Mouse (Mus musculus): ENCODE data around the gene Elf1. TPM values are rescaled to one million over a fixed set of nuclear protein-coding genes. Genes with fewer than 3 reads are reported as not detected.

Gene Elf1
- polyA plus RNA-seq, 1 experiment from 2014 or later = 8.3 TPM

GRCm38 (mm10) chr14:79536011-79536410, 55.0 kb downstream of the Elf1 start:
- no peak overlapping the region for H3K27ac ChIP-seq (ENCODE audit: low read depth, low read length)
- H3K4me3 ChIP-seq (ENCODE audit: low read depth, low read length) = no peak overlapping the region
- WGBS = 75% methylated on average over 5 of the region's 5 CpGs
- no peak overlapping the region for H3K9ac ChIP-seq (ENCODE audit: low read length)
- H3K36me3 ChIP-seq (ENCODE audit: control insufficient read depth, insufficient read depth, low read length) = no peaks in the 10 kb centered on the region
- H3K4me1 ChIP-seq (ENCODE audit: control insufficient read depth, insufficient read depth, low read length) = no peaks in the 10 kb centered on the region
- no peaks in the 10 kb centered on the region for H3K27me3 ChIP-seq (ENCODE audit: control insufficient read depth, insufficient read depth, low read length)
- DNase-seq (ENCODE audit: low spot score, missing footprints) (no peak), ATAC-seq (ENCODE audit: low FRiP score) (no peak)
- H3K4me2 ChIP-seq = no peak overlapping the region
- H3K9me3 ChIP-seq (ENCODE audit: control insufficient read depth, low read length) = no peaks in the 10 kb centered on the region

DNA sequence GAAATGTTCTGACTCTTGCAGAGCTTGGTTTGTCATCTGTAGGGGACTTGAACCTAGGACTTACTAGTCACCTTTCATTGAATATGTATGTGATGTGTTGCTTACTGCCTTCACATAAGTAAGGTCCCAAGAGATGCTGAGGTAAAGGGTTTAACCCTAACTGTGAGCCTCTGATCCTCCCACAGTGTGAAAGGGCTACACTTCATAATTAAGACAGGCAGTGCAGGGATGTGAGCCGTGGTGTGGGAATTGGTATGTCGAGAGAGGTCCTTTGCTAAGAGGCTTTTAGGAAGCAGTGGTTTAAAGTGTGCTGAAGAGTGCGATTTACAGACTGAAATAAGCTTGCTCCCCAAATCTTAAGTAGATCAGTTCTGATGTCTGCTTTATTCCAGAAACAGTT, 55.8 kb downstream of the Elf1 start:
- Histone ChIP-seq H3K27ac (ENCODE audit: low read depth, low read length) (no peak overlapping the region), H3K27me3 (ENCODE audit: control insufficient read depth, insufficient read depth, low read length) (no peaks in the 10 kb centered on the region), H3K4me2 (no peak overlapping the region), H3K4me1 (ENCODE audit: control insufficient read depth, insufficient read depth, low read length) (no peaks in the 10 kb centered on the region), H3K9me3 (ENCODE audit: control insufficient read depth, low read length) (no peaks in the 10 kb centered on the region), H3K9ac (ENCODE audit: low read length) (no peak overlapping the region), H3K36me3 (ENCODE audit: control insufficient read depth, insufficient read depth, low read length) (no peaks in the 10 kb centered on the region), H3K4me3 (ENCODE audit: low read depth, low read length) (no peak overlapping the region)
- DNase-seq (ENCODE audit: low spot score, missing footprints) = no peak
- ATAC-seq (ENCODE audit: low FRiP score) = no peak
- 80% methylated on average over 3 of the region's 3 CpGs for WGBS

DNA sequence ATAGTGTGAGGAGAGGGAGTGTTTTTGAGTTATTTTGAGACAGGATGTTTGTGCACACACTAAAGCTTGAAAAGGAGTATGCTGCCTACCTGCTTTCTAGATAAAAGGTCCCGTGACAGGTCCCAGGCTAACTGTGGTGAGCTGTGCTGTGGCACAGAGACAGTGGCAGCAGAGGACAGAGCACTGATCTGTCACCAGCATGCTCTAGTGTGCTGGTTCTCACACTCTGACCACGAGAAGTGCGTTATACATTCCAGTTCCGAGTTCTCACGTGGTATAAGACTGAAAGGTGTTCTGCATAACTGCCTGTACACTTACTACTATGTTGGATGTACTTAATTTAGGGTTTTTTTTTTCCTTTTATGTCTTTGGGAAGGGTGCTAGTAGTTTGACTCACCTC, 56.5 kb downstream of the Elf1 start:
- Histone ChIP-seq H3K27ac (ENCODE audit: low read depth, low read length) (no peak overlapping the region), H3K4me2 (no peak overlapping the region), H3K27me3 (ENCODE audit: control insufficient read depth, insufficient read depth, low read length) (no peaks in the 10 kb centered on the region), H3K9me3 (ENCODE audit: control insufficient read depth, low read length) (no peaks in the 10 kb centered on the region), H3K4me3 (ENCODE audit: low read depth, low read length) (no peak overlapping the region), H3K4me1 (ENCODE audit: control insufficient read depth, insufficient read depth, low read length) (no peaks in the 10 kb centered on the region), H3K36me3 (ENCODE audit: control insufficient read depth, insufficient read depth, low read length) (no peaks in the 10 kb centered on the region), H3K9ac (ENCODE audit: low read length) (no peak overlapping the region)
- DNase-seq (ENCODE audit: low spot score, missing footprints) (no peak), ATAC-seq (ENCODE audit: low FRiP score) (no peak)
- 87% methylated on average over 5 of the region's 5 CpGs for WGBS

DNA sequence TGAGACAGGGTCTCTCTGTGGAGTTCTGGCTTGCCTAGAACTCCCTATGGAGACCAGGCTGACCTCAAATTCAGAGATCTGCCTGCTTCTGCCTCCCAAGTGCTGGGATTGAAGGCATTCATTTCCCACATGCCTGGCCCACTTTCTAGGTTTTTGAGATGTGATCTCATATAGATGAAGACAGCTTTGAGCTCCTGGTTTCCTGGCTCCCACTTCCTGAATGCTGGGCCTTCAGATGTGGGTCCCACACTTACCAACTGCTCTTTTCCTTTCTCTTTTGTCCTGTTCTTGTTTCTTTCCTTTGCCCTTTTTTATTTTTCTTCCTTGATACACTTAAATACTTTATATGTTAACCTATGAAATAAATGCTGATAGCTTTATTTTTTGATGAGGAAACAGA, 56.9 kb downstream of the Elf1 start:
- ATAC-seq (ENCODE audit: low FRiP score) (no peak), DNase-seq (ENCODE audit: low spot score, missing footprints) (no peak)
- Histone ChIP-seq H3K9me3 (ENCODE audit: control insufficient read depth, low read length) (no peaks in the 10 kb centered on the region), H3K4me2 (no peak overlapping the region), H3K27me3 (ENCODE audit: control insufficient read depth, insufficient read depth, low read length) (no peaks in the 10 kb centered on the region), H3K4me1 (ENCODE audit: control insufficient read depth, insufficient read depth, low read length) (no peaks in the 10 kb centered on the region), H3K9ac (ENCODE audit: low read length) (no peak overlapping the region), H3K27ac (ENCODE audit: low read depth, low read length) (no peak overlapping the region), H3K4me3 (ENCODE audit: low read depth, low read length) (no peak overlapping the region), H3K36me3 (ENCODE audit: control insufficient read depth, insufficient read depth, low read length) (no peaks in the 10 kb centered on the region)

DNA sequence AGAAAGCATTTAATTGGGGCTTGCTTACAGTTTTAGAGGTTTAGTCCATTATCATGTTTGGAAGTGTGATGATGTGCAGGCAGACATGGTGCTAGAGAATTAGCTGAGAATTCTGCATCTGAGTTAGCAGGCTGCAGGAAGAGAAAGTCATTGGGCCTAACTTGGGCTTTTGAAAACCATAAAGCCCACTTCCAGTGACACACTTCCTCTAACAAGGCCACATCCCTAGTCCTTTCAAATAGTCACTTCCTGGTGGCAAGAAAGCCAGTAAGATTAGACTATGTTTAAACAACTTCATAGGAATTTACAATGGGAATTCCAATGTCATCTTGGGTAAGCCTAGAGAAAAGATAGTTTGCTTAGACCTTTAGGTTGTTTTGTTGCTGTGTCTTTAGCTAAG, 60.6 kb downstream of the Elf1 start:
- no peak overlapping the region for H3K4me2 ChIP-seq
- no peak overlapping the region for H3K9ac ChIP-seq (ENCODE audit: low read length)
- H3K9me3 ChIP-seq (ENCODE audit: control insufficient read depth, low read length) = no peaks in the 10 kb centered on the region
- DNase-seq (ENCODE audit: low spot score, missing footprints) (no peak), ATAC-seq (ENCODE audit: low FRiP score) (no peak)
- H3K4me1 ChIP-seq (ENCODE audit: control insufficient read depth, insufficient read depth, low read length) = no peaks in the 10 kb centered on the region
- no peaks in the 10 kb centered on the region for H3K27me3 ChIP-seq (ENCODE audit: control insufficient read depth, insufficient read depth, low read length)
- H3K27ac ChIP-seq (ENCODE audit: low read depth, low read length) = no peak overlapping the region
- no peak overlapping the region for H3K4me3 ChIP-seq (ENCODE audit: low read depth, low read length)
- H3K36me3 ChIP-seq (ENCODE audit: control insufficient read depth, insufficient read depth, low read length) = no peaks in the 10 kb centered on the region

DNA sequence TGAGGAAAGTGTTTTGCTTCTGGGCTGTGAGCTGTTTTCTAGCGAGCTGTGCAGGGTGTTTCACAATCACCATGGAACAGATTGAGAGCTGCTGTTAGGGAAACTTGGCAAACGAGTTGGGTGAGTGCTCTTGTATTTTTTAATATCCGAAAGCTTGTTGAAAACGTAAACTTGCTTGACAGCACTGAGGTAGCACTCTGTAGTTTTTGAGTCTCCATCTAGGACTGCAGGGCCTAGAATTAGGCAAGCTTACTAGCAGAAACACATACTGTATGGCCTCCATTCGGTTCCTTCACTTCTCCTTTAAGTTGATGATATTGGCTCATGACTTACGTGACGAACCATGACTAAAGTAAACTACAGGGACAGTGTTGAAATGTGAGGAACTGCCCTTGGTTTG, 68.3 kb downstream of the Elf1 start:
- H3K27me3 ChIP-seq (ENCODE audit: control insufficient read depth, insufficient read depth, low read length) = no peaks in the 10 kb centered on the region
- H3K4me2 ChIP-seq = no peak overlapping the region
- 86% methylated on average over 7 of the region's 7 CpGs for WGBS
- no peak overlapping the region for H3K27ac ChIP-seq (ENCODE audit: low read depth, low read length)
- no peak for DNase-seq (ENCODE audit: low spot score, missing footprints)
- no peak for ATAC-seq (ENCODE audit: low FRiP score)
- no peaks in the 10 kb centered on the region for H3K36me3 ChIP-seq (ENCODE audit: control insufficient read depth, insufficient read depth, low read length)
- no peaks in the 10 kb centered on the region for H3K9me3 ChIP-seq (ENCODE audit: control insufficient read depth, low read length)
- no peaks in the 10 kb centered on the region for H3K4me1 ChIP-seq (ENCODE audit: control insufficient read depth, insufficient read depth, low read length)
- no peak overlapping the region for H3K4me3 ChIP-seq (ENCODE audit: low read depth, low read length)
- no peak overlapping the region for H3K9ac ChIP-seq (ENCODE audit: low read length)

- H3K4me2 ChIP-seq = no peak overlapping the region
- H3K9ac ChIP-seq (ENCODE audit: low read length) = no peak overlapping the region
- ATAC-seq (ENCODE audit: low FRiP score) = no peak
- WGBS = 88% methylated on average over 2 of the region's 2 CpGs
- no peak overlapping the region for H3K4me3 ChIP-seq (ENCODE audit: low read depth, low read length)
- H3K36me3 ChIP-seq (ENCODE audit: control insufficient read depth, insufficient read depth, low read length) = no peaks in the 10 kb centered on the region
- no peak for DNase-seq (ENCODE audit: low spot score, missing footprints)
- H3K9me3 ChIP-seq (ENCODE audit: control insufficient read depth, low read length) = no peaks in the 10 kb centered on the region
- no peak overlapping the region for H3K27ac ChIP-seq (ENCODE audit: low read depth, low read length)
- H3K27me3 ChIP-seq (ENCODE audit: control insufficient read depth, insufficient read depth, low read length) = no peaks in the 10 kb centered on the region
- H3K4me1 ChIP-seq (ENCODE audit: control insufficient read depth, insufficient read depth, low read length) = no peaks in the 10 kb centered on the region
Measured at GRCm38 (mm10) chr14:79551929-79552328, 70.9 kb downstream of the Elf1 start.

DNA sequence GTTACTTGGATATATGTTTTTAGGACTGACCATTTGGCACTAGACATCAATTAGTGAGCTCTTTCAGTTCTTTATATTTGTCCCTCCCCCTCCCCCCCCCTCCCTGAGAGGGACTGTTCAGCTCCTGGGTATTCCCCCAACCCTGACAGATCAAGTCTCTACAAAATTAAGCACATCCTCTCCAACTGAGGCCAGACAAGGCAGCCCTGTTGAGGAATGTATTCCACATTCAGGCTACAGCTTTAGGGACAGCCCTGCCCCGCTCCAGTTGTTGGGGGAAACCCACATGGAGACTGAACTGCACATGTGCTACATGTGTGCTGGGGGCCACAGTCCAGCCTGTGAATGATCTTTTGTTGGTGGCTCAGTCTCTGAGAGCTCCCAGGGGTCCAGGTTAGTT, 71.9 kb downstream of the Elf1 start:
- H3K9me3 ChIP-seq (ENCODE audit: control insufficient read depth, low read length) = no peaks in the 10 kb centered on the region
- no peak overlapping the region for H3K27ac ChIP-seq (ENCODE audit: low read depth, low read length)
- no peak overlapping the region for H3K9ac ChIP-seq (ENCODE audit: low read length)
- no peaks in the 10 kb centered on the region for H3K36me3 ChIP-seq (ENCODE audit: control insufficient read depth, insufficient read depth, low read length)
- H3K4me2 ChIP-seq = no peak overlapping the region
- WGBS = 75% methylated on average over 1 of the region's 1 CpGs
- no peak for ATAC-seq (ENCODE audit: low FRiP score)
- H3K4me3 ChIP-seq (ENCODE audit: low read depth, low read length) = no peak overlapping the region
- no peaks in the 10 kb centered on the region for H3K27me3 ChIP-seq (ENCODE audit: control insufficient read depth, insufficient read depth, low read length)
- no peak for DNase-seq (ENCODE audit: low spot score, missing footprints)
- no peaks in the 10 kb centered on the region for H3K4me1 ChIP-seq (ENCODE audit: control insufficient read depth, insufficient read depth, low read length)

DNA sequence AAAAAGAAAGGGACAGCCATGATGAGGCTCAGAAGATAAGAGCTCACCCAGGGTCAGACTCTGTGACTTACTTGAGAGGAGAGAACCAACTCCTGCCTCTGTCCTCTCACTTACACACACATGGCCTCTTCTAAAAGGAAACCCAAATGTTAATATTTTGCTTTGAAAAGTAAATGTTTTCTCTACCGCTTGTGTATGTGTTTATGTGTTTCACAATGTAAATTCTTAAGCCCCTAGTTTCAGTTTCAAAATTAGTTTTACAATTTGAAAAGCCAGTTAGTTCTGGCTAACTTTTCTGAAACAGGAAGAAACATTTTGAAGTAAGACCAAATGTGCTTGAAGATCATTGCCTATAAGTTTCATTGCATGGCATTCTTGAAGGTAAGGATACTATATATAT, 76.8 kb downstream of the Elf1 start:
- Histone ChIP-seq H3K4me3 (ENCODE audit: low read depth, low read length) (no peak overlapping the region), H3K27me3 (ENCODE audit: control insufficient read depth, insufficient read depth, low read length) (no peaks in the 10 kb centered on the region), H3K9me3 (ENCODE audit: control insufficient read depth, low read length) (no peaks in the 10 kb centered on the region), H3K36me3 (ENCODE audit: control insufficient read depth, insufficient read depth, low read length) (no peaks in the 10 kb centered on the region), H3K27ac (ENCODE audit: low read depth, low read length) (no peak overlapping the region), H3K4me1 (ENCODE audit: control insufficient read depth, insufficient read depth, low read length) (no peaks in the 10 kb centered on the region), H3K4me2 (no peak overlapping the region), H3K9ac (ENCODE audit: low read length) (no peak overlapping the region)
- DNase-seq (ENCODE audit: low spot score, missing footprints) = no peak
- 93% methylated on average over 1 of the region's 1 CpGs for WGBS
- no peak for ATAC-seq (ENCODE audit: low FRiP score)

- Histone ChIP-seq H3K27me3 (ENCODE audit: control insufficient read depth, insufficient read depth, low read length) (no peaks in the 10 kb centered on the region), H3K36me3 (ENCODE audit: control insufficient read depth, insufficient read depth, low read length) (no peaks in the 10 kb centered on the region), H3K4me3 (ENCODE audit: low read depth, low read length) (no peak overlapping the region), H3K9ac (ENCODE audit: low read length) (no peak overlapping the region), H3K4me1 (ENCODE audit: control insufficient read depth, insufficient read depth, low read length) (no peaks in the 10 kb centered on the region), H3K4me2 (no peak overlapping the region), H3K27ac (ENCODE audit: low read depth, low read length) (no peak overlapping the region), H3K9me3 (ENCODE audit: control insufficient read depth, low read length) (no peaks in the 10 kb centered on the region)
- ATAC-seq (ENCODE audit: low FRiP score) = 0 out of 2 replicates have a peak, but pooled peaks have one; percentile 22
- WGBS = 21% methylated on average over 5 of the region's 5 CpGs
- DNase-seq (ENCODE audit: low spot score, missing footprints) = peak; percentile 82
Measured at GRCm38 (mm10) chr14:79562745-79563144, 81.8 kb downstream of the Elf1 start.
